Mouse (Mus musculus) lung, postnatal 36 days (tissue): Measurements from ENCODE around the gene Mapk8ip2.
A peak's percentile ranks its signal among the peaks of the same experiment; 100 is the strongest.

Experiments
- DNase-seq: peaks from one replicate; pipeline ENCODE4 v3.0.0; 2022; ENCODE audit warnings: mixed read lengths

Gene Mapk8ip2

DNA sequence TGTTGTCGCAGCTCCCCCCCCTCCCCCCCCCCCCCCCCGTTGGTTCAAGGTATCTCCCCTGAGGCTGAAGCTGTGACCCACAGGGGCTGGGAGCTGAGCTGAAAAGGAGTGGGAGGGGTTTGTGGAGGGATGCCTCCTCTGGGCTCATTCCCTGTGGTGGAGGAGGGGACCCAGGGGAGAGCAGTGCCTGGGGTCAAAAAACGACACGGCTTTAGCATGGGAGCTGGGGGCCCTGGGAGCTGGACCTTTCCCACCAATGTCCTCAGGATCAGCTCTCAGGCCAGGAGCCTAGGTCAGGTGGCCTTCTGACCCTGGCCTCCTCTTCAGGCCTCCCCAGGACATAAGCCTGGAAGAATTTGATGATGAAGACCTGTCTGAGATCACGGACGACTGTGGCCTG is 1.1 kb downstream of the Mapk8ip2 start:
- DNase-seq: no peak

GRCm38 (mm10) chr15:89455642-89456041 is 1.9 kb downstream of the Mapk8ip2 start:
- DNase-seq: no peak

DNA sequence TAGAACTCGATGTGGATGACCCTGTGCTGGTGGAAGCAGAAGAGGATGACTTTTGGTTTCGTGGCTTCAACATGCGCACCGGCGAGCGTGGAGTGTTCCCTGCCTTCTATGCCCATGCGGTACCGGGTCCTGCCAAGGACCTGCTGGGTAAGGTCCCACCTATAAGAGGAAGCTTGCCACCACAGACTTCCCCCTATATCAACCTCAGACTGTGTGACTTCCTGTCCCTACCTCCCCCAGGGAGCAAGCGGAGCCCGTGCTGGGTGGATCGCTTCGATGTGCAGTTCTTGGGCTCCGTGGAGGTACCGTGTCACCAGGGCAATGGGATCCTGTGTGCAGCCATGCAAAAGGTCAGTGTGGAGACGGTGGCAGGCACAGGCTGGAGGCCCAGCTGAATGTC is 5.2 kb downstream of the Mapk8ip2 start:
- no peak for DNase-seq

DNA sequence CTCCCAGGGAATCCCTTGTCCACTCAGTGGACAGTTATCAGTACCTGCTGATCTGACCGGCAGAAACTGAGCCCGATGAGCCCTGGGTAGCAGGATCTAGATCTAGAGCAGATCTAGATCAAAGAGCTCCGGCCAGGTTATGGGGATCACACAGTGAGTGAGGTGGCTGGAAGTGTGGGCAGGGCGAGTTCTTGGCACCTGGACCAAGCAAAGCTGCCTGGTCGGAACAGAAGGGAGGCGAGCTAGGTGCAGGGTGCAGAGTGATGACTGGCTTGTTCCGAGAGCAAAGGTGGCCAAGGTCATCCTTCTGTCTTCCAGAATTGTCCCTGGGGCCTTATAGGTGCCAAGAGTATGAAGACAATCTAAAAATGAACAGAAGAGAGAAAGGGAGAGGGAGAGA is 6.1 kb downstream of the Mapk8ip2 start:
- DNase-seq: no peak

- no peak for DNase-seq
Measured at GRCm38 (mm10) chr15:89460298-89460697, 6.6 kb downstream of the Mapk8ip2 start.

- DNase-seq: no peak
Measured at GRCm38 (mm10) chr15:89461321-89461720, 7.6 kb downstream of the Mapk8ip2 start.

GRCm38 (mm10) chr15:89462176-89462575 is 8.5 kb downstream of the Mapk8ip2 start:
- DNase-seq: no peak

DNA sequence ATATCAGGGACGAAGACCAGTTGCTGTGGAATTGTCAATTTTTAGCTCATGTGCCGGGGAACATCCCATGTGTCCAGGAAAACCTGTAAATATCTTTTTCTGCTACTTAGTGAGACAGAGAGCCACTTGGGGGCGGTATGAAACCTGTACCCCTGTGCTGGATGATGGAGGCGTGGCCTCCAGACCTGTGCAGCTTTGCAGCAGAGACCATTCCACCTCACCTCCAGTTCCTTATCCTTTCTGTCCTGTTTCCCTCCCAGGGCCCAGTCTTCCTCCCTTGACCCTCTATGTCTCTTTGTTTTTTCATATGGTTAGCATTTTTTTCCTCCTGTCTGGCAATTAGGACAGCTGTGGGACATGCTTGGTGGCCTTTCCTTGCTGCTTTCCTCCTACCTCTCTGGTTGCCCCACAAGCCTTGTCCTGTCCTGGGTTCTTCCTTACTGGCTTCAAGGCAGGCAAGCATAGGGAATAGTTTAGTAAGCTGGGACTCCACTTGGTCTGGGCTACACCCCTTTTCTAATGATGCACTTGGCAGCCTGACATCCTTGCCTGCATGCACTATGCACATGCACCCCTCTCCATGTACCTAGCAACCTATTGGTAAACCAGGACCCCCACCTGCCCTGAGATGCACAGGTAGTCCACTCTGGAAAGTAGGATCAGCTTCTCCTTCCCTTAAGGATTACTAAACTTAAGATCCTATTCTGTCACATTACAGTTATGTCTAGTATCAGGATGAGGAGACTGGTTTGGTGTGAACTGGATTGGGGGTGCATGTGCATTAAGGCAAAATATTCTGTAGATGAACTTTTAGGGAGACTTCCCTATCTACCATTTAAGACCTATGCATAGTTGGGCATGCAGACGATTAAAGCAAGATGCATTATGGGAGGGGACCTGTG is 9.9 kb downstream of the Mapk8ip2 start:
- DNase-seq: peak; percentile 57

DNA sequence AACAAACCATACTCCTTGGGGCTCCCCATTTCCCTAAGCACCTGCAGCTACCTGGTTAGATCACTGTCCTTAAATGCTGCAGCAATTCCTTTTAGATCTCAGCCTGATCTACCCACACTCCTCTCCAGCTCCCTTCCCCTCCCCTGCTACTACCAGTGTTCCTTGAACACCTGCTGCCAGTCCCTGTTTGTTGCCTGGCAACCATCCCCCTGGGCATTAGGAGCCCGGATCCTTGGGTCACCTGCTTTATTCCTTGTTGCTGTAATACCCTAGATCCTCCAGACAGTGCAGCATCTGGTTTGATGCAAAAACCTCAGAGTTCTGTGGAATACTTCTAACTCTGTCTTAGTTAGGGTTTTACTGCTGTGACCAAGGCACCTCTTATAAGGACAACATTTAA is 11.3 kb downstream of the Mapk8ip2 start:
- no peak for DNase-seq

- DNase-seq: no peak
Measured at GRCm38 (mm10) chr15:89468577-89468976, 14.9 kb downstream of the Mapk8ip2 start.

- no peak for DNase-seq
Measured at GRCm38 (mm10) chr15:89471476-89471875, 17.8 kb downstream of the Mapk8ip2 start.

- no peak for DNase-seq
Measured at GRCm38 (mm10) chr15:89473370-89473769, 19.7 kb downstream of the Mapk8ip2 start.

DNA sequence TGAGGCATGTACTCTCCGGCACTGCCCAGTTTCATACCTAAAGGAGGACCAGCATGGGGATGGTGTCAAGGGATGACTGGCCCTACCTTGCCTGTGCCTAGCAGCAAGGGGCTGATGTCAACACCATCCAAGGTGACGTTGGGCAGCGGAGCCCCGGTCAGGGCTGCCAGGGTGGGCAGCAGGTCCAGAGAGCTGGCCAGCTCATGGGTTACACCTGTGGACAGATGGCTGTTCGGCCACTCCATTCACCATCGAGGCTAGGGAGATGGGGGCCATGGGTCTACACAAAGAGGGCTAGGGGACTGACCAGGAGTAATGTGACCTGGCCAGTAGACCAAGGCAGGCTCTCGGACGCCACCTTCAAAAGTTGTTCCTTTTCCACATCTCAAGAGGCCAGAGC is 20.2 kb downstream of the Mapk8ip2 start:
- DNase-seq: no peak

DNA sequence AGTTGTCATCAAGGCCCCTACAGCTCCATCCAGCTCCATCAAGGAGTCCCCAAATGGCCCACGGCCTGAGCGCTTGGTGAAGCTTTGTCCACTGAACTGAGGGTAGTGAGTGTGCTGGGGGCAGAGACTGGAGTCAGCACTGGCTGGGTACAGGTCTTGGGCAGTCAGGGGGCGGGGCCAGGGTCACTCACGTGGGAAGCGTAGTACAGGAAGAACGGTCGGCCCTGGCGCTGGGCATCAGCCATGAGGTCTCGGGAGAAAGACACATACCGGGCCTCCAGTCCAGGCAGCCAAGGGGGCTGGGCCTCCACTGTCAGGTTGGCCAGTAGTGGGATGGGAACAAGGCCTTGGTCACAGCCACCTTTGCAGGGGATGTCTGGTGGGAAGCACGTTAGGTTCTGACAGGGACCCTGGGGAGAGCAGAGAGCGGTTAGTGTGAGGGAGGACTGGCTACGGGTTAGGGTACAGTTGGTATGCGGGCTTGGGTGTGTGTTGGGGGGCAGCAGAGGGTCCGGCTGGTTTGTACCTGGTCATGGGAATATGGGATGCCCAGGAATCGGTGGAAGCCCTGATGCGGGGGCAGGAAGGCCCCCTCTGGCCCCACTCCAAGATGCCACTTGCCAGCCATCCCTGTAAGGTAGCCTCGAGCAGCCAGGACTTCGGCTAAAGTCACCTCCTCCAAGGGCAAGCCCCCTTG is 21.0 kb downstream of the Mapk8ip2 start:
- DNase-seq: no peak

DNA sequence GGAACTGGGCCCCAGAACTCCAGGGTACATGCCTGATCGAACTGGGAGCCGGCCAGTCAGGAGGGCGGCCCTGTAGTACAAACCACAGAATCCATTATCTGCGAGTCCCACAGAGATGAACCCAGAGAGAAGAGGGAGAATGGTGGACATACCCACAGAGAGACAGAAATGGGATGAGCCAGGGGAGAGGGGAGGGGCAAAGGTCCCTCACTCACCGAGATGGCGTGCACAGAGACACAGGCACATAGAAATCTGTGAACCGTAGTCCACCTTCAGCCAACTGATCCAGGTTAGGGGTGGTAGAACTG is 21.5 kb downstream of the Mapk8ip2 start:
- no peak for DNase-seq

DNA sequence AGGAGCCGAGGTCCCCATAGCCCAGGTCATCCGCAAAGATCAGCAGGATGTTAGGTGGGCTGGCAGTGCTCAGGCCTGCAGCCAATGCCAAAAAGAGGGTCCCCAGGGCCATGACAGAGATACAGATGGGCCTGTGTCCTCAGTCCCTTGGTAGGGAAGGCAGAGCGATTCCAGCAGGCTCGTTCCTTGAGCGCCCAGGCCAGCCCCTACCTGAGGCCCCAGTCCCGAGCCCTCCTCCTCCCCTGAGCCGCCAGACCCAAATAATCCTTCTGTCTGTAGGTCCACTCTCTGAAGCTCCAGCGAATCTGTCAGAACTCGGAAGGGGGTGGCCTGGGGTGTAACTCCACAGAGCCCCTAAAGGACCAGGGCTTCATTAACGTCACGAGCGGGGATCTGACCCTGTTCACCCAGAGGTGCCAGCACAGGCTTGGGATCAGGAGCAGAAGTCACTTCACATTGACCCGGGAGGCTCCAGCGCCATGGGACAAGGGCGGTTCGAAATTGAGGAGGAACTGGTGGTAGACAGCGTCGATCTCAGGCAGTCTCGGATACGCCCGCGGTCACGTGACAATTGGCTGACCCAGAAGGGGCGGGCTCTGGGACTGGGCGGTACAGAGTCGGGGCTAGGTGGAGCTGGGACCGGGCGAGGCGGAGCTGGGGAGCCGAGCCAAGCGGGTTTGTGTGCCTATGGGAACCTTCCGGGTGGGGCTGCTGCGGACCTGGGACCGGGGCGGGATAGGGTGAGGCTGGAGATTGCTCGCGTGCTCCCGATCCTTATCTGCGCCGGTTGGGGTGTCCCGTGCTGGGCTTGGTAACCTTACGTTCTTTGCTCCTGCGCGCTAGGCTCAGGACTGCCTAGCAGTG is 22.1 kb downstream of the Mapk8ip2 start:
- DNase-seq: peak; percentile 98

- no peak for DNase-seq
Measured at GRCm38 (mm10) chr15:89476475-89476815, 22.7 kb downstream of the Mapk8ip2 start.

- DNase-seq: peak; percentile 48
Measured at GRCm38 (mm10) chr15:89477091-89477491, 23.4 kb downstream of the Mapk8ip2 start, which contains the start of gene Arsa. TSS of gene Arsa (minus strand) at chr15:89477425.

DNA sequence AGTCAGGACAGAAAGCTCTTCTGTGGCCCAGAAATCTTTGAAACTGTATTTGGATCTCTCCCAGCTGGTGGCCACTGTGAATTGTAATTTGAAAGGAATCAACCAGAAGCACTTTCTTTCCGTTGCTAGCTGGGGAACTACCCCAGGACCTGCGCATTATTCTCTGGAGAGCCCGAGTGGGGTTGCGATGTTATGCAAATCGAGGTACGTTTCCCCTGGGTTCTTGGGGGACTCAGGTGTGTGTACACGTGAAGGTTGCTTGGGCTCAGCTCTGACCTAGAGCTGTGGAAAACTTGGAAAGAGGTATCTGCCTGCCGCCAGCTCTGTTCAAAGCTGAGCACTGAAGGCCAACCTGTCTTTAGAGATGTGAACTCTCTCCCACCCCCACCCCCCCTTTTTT is 24.1 kb downstream of the Mapk8ip2 start:
- no peak for DNase-seq

DNA sequence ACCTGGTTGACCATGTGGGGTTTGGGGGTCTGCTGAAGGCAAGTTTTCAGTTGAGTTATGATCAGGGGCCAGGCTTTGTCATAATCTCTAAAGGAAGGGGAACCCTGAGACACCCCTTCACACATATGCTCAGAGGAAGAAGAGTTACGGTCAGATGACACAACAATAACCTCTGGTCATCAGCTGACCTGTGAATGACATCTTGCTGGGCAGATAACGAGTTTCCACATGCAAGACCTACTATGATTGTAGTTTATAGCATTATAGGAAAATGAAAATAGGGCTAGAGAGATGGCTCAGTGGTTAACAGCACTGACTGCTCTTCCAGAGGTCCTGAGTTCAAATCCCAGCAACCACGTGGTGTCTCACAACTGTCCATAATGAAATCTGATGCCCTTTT is 24.9 kb downstream of the Mapk8ip2 start:
- DNase-seq: no peak

DNA sequence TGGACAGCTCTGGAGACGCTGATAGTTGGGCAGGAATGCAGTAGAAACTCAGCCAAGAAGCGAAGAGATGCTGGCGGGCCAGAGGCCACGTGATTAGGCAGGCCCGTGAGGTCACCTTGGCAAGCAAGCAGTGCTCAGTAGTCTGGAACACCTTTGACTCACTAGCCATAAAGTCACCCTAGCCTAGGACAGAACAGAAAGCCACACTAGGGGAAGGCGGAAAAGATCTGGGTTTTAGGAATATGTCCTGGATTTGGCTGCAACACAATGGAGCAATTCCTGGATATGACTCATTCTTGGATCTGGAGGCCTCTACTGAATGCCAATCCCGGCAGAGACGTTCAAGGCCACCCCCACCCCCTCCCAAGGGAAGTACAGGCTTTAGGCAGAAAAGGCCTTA is 26.9 kb downstream of the Mapk8ip2 start:
- DNase-seq: peak; percentile 75

- DNase-seq: no peak
Measured at GRCm38 (mm10) chr15:89488182-89488581, 34.5 kb downstream of the Mapk8ip2 start.

- no peak for DNase-seq
Measured at GRCm38 (mm10) chr15:89488611-89489117, 35.0 kb downstream of the Mapk8ip2 start.
